19 mouse cellular contexts compared by ENCODE assay signal in genomic region chr2:168931686-168932085, GRCm38 (mm10). TPM values are rescaled to one million over a fixed set of nuclear protein-coding genes. Genes with fewer than 3 reads are reported as not detected.
DNase-seq lines count a peak whose midpoint lies in the region.
"Had no signal": no experiment of that assay in that cellular context is flagged by ENCODE, and none has a peak within 500 bp of the region (broad histone marks: within the 10 kb centered on the region; RNA-seq: fewer than 3 reads in every experiment).

No protein-coding gene starts in this region.

- DNase-seq in layer of hippocampus, adult 11-12 months (ENCODE audit: low spot score) = peak; percentile 38
- no peak for DNase-seq in layer of hippocampus, adult 9-10 months (ENCODE audit: low spot score)
- DNase-seq in left cerebral cortex, postnatal 14 days (ENCODE audit: low spot score in 2 of 2) = peak; percentile 33 to 44
- no peak for DNase-seq in left cerebral cortex, postnatal 10 days (ENCODE audit: extremely low spot score in 1 of 2, low spot score in 2 of 2)
- DNase-seq in brain, adult 2 months (ENCODE audit: low read depth, low spot score) = peak; percentile 77
- no peak for DNase-seq in thymus, postnatal 25 days
- DNase-seq: adrenal gland, postnatal 10 days; adrenal gland, postnatal 36 days; B cell, adult 2 months; cerebellum, adult 11 months; cerebellum, adult 2 months; cerebellum, adult 9-11 months; cerebellum, postnatal 25 days; forebrain, postnatal 0 days; gastrocnemius, postnatal 10 days; gastrocnemius, postnatal 36 days; heart, adult 2 months; heart, postnatal 14 days; heart, postnatal 4 days had no signal

- intact Hi-C loops in left cerebral cortex, postnatal 14 days (cut with DNase I) = no loop called here
- intact Hi-C loops in left cerebral cortex, postnatal 10 days (cut with DNase I) = no loop called here

RNA-seq across cellular contexts. Expression of gene Zfp64, which starts 23.7 kb away (rescaled TPM):
- total RNA-seq in left cerebral cortex, postnatal 14 days (2021) = 10 to 100 TPM; 16.8 to 18.1 TPM
- 10 to 100 TPM; 19.1 to 19.5 TPM for total RNA-seq in left cerebral cortex, postnatal 10 days (2021)

Comparison
In these comparisons a context has a peak if more than half of its experiments do, and no peak if none do; other contexts are left out.
1. DNase-seq: peak in layer of hippocampus, adult 11-12 months (single experiment), left cerebral cortex, postnatal 14 days (2 of 2) and brain, adult 2 months (single experiment); none in layer of hippocampus, adult 9-10 months (single experiment), left cerebral cortex, postnatal 10 days (0 of 2) and thymus, postnatal 25 days (single experiment).